Mouse (Mus musculus): ENCODE results near the gene Zbtb16.

Gene Zbtb16

DNA sequence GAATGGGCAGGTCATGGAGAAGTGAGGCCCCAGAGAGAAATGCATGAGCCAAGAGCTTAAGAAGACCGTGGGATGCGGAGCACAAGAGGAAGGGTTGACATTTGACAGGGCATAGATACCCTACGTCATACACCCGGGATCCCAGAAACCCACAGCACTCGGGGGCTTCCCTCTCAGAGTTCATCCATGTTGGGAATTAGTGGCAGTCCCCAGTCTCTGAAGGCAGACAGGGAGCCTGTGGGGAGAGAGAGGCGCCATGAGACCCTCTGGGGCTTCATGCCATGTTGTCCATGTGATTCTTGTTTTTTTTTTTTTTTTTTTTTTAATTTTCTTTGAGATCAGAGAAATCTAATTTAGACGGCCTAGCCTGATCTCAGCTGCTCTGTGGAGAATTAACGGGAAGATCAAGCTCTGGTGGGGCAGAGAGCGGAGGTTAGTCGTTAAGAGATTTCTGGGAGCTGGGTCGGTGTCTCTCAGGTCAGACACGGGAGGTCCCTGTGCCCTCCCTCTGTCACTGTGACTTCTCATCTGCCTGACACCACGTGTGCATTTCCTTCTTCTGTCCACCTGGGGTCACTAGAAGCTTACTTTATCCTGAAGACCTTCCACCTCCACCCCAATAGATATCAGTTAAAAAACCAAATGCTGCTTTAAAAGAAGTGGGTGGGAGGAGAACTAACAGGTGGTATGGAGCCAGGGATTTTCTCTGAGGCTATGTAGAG is 190.9 kb downstream of the Zbtb16 start:
- DNase-seq (ENCODE audit: low spot score), result no peak

DNA sequence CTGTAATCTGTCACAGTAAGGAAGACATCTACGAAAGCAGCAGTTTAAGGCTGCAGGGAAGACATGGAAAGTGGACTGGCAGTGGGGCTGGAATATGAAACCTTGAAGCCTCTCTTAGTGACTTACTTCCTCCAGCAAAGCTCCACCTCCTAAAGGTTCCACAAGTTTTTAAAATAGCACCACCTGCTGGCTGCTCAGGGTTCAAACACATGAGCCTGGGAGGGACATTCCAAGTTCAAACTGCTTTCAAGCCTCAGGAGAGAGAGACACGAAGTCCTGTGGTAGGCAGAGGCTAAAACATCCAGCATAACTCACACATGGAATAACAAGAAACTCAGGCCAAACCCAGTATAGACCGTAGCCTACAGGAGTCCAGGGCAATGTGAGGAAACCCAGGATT is 191.6 kb downstream of the Zbtb16 start:
- DNase-seq (ENCODE audit: low spot score), result no peak

DNA sequence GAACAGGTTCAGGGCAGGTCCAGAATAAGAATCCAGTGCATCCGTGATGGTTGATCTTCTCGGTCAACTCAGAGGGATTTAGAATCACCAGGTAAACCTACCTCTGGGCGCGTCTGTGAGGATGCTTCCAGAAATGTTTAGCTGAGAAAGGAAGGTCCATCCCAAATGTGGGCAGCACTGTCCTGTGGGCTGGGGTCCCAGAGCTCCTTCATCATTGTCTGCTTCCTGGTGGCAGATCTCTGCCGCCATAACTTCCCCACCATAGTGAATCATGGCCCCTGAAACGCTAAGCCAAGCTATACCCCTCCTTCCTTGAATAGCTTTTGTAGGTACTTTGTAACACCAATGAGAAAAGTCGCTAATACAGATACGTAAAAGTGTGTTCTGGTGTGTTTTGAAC is 194.4 kb downstream of the Zbtb16 start:
- no peak for DNase-seq (ENCODE audit: low spot score)

DNA sequence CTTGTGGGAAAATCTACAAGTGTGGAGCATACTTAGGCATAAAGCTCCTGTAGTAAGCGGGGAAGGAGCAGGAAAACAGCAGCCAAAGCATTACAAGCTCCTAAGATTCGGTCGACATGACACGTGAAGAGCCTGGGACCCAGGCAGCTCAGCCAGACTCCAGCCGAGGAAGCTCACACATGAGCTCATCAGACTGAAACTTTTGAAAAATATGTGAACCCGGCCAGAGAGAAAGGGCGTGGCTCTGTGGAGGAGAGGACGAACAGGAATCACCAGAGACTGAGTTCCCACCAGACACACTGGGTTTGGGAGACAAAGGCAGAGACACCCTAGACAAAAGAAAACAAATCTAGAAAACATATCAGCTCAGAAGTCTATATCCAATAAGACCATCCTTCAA is 195.1 kb downstream of the Zbtb16 start:
- DNase-seq (ENCODE audit: low spot score), result no peak

DNA sequence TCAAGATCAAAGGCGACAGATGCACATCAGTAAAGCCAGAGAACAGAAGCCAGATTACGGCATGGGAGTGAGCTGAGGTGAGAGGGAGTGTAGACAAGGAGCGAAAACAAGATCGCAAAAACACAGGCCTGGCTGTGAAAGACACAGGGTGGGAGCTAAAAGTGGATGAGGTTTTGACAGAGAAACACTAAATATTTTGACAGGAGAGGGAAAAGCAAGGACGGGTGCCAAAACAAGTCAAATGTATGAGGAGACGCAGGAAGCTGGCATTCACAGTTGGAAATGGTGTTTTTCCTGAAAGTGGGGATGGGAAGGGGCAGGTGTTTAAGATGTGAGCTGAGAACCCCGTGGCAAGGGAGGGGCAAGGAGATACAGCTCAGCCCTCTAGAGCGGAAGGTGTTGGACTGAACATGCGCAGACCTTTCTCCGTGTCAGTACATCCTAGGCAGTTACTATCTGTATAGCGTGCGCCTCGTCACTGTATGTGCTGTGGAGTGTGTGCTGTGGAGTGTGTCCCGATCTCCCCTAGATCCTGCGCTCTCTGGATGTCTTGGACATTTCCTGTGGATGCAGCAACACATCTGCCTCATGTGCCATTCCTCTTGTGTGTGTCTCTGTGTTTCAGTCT is 197.7 kb downstream of the Zbtb16 start:
- no peak for DNase-seq (ENCODE audit: low spot score)

DNA sequence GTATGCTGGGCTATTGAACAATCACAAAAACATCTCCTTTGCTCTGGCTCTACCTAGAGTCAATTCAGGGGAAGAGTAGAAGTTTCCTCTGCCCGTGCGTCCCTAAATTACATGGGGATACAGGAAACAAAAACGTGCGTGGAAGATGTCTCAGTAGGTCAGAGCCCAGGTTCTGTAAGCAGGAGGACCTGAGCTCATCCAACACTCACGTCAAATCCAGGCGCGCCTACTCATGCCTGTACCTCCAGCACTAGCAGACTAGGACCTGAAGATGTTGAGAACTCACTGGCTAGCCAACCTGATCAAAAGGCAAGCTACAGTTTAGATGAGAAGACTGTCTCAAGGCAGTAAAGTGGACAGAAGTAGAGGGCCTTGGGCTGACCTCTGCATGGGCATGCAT is 198.9 kb downstream of the Zbtb16 start:
- no peak for DNase-seq (ENCODE audit: low spot score)

DNA sequence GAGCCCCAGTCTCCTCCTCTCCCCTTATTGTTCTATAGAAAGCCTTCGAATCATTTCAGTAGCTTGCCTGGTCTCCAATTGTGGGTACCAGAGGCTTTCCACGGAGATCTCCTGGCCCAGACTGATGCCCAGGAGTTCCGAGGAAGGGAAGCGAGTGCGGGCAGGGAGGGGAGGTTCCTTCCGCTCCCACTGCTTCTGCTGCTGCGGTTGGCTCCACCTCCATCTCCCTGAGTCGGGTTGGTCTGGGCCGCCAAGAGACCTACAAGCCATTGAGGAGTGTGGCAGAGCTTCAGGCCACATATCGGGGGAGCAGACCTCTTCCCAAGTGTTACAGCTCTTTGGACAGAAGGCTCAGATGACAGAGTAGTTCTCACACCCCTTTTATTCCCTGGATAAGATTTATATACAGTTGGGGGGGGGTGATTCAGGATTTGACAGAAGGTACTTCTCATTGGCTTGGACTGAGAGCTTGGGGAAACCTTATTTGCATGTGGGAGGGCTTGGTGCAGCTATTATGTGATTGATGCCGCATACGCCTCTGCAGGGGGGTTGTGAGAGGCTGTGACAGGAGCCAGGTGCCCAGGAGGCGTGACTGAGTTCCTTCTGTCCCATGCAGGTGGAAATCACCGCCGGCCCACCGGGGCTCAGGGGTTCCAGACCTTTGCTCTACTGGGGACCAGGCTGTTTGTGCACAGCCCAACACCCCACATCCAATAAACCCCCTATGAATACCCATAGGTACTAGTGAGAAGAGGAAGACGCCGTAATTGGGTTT is 200.3 kb downstream of the Zbtb16 start:
- DNase-seq (ENCODE audit: low spot score), result no peak

DNA sequence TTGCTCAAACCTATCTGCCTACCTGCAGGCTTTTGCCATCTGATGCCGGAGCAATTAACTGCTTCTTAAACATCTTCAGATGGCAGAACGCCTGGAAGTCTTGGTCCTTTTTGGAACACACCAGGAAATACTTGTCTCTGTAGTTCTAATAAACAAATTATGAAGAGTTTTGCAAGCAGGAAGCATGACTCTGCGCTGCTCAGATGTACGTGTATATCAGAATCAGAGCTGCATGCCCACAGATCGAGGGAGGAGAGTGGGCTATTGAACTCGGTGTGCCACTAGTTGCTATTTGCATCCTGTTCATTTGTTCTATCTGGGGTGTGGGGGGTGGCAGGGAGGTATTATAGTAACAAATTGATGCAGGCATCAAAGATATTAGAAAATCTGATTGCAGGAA is 202.9 kb downstream of the Zbtb16 start:
- no peak for DNase-seq (ENCODE audit: low spot score)

DNA sequence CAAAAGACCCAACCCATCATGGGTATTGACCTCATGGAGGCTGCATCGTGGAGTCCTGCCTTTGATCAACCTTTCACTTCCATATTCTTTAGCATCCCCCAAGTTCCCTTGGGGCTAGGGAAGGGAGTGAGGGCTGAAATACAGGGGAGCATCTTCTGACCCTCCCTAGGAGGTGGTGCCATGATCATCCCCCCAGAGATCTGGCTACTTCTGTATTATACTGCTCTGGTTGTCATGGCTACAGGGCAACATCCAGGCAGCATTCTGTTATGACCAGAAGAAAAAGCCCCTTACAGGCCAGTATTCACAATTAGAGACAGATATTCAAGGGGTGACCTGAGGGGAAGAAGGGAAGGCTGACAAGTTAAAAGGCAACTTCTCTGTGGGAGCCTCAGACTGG is 216.8 kb downstream of the Zbtb16 start:
- DNase-seq (ENCODE audit: low spot score), result no peak

DNA sequence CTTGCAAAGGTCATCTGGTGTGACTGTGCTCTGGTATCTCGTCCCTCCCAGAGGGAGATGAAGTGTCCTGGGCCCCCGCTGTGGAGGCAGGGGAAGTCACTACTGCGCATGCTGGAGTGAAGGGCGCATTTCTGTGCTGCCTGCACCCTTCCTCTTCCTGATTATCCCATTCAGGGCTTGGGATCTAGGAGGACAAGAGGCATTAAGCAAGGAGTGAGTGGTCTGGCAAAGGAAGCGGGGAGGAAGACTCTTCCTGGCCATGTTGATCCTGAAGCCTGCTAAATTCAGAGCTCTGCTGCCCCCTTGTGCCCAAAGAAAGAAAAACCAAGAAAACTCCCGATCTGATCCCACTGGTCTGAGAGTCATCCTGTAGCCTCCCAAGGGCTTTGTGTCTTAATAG is 217.4 kb downstream of the Zbtb16 start:
- peak; percentile 38 for DNase-seq (ENCODE audit: low spot score)

DNA sequence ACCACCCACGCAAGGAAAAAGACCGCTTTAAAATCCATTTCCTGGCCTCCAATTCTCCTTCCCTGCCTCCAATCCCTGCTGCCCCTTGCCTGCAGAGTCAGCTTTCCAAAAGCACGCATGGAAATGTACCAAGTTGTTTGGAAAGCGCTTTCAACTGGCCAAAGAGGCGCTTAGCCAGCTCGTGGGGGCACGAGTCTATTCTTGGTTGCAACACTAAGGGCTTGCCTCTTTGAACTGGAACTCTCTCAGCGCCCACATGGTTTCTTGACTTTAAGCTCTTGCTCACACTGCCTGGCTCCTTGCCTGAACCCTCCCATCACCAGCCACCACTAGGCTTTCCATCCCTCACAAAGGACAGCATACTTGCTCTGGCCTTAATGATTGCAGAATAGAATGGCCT is 217.9 kb downstream of the Zbtb16 start:
- DNase-seq (ENCODE audit: low spot score), result peak; percentile 31

DNA sequence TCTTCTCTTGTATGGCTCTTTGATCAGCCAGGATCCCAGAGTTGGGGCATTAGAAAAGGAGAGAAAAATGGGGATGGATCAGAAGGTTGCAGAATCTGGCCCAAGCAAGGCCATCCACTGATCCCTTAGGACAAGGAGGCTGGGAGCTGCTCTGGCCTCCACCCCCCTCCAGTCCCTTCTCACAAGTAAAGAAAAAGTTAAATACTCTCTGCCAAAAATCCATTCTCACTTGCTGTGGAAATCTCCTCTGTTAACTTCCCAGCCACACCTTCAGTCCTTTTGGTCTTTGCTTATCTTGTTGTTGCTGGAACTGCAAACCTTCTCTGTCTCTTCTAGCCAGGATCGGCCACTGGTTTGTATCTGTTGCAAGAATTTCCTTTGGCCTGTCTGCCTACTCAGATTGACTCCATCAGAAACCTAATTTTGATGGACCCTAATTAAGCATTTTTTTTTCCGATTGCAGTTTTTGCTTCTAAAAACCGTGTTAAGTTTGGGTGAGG is 218.5 kb downstream of the Zbtb16 start:
- no peak for DNase-seq (ENCODE audit: low spot score)

DNA sequence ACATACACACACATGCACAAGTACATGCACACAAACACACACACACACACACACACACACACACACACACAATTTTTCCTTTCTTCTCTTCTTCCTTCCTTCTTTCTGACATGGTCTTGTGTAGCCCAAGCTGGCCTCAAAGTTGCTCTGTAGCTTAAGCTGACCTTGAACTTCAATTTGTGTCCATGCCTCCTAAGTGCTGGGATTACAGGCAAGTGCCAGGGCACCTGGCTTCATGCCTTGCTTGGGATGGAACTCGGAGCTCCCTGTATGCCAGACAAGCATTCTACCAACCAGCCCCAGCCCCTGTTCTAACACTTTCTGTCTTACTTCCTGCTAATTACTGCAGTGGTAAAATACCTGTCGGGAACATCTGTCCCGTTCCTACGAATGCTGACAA is 222.8 kb downstream of the Zbtb16 start:
- DNase-seq (ENCODE audit: low spot score), result no peak

DNA sequence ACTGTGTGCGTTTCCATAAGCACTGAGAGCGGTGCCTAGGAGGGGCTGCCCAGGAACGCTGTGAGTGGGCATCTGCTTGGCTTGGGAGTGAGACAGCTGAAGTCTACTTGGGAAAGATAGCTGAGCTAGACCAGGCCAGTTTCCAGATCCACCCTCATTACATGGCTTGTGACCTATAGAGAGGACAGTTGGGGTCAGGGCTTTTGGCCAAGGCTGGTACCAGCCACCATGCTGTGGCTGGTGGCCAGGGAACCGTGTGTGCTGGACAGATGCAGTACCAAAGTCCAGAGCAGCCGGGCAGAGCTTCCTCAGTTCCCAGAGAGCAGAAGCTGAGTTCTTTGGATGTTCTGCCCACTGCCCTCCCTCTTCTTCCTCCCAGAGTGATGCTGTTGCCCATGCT is 223.5 kb downstream of the Zbtb16 start:
- no peak for DNase-seq (ENCODE audit: low spot score)

DNA sequence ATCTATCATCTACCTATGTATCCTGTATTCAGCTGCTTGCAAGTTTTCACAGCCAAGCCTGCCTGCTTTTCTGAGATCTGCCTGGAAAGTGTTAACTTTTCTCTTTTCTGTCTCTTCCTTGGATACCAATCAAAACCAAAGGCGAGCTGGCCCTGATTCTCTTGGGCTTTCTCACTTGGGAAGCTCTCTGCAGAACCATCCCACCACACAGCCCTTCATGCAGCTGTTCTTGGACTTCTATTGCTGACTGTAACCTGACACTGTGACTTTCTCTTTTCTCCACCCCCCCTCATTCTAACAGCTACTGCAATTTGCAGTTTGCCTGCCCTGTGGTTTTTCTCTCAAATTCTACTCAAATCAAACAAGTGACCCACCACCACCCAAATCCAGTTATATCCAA is 225.0 kb downstream of the Zbtb16 start:
- DNase-seq (ENCODE audit: low spot score), result no peak

DNA sequence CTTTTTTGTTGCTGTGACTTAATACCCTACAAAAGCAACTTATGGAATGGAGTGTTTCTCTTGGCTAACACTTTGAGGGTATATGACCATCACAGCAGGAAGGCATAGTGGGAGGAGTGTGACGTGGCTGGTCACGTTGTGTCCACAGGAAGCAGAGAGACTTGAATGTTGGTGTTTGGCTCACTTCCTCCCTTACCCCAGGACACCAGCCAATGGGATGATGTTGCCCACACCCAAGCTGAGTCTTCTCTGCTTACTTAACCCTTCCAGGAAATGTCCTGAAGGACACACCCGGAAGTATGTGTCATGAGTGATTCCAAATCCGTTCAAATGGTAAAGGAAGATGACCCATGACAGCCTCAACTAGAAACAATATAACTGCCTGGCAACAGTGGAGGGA is 226.3 kb downstream of the Zbtb16 start:
- DNase-seq (ENCODE audit: low spot score), result no peak

DNA sequence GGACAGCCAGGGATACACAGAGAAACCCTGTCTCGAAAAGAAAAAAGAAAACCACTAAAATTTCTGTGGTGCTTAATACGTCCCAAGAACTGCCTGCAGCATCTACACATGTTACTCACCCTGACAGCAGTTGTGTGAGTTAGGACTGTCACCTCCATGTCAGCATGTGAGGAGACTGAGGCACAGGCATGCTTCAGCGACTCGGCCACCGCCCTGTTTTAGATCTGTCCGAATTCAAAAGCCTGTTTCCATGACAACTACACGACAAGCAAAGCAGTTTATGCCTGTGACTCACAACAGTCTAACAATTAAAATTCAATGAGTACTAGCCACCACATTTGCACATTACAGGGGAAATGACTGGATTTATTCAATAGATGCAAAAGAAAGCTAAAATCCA is 228.6 kb downstream of the Zbtb16 start:
- no peak for DNase-seq (ENCODE audit: low spot score)

DNA sequence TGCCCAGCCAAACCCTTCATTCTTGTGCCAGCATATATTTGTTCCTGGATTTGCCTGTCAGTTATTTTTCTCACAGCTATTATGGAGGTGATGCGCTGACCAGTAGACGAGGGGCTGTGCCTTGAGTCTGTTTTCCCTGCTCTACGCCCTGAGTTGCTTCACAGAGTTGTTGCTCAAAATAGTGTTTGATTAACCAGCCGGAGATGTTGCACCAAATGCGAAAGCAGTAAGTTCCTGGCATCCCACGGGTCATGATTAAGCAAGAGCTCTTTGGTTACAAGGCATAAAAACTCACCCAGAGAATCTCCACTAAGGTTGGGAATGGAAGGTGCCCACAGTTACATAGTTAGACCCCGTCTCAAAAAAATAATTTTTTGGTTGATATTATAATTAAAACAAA is 229.9 kb downstream of the Zbtb16 start:
- no peak for DNase-seq (ENCODE audit: low spot score)

DNA sequence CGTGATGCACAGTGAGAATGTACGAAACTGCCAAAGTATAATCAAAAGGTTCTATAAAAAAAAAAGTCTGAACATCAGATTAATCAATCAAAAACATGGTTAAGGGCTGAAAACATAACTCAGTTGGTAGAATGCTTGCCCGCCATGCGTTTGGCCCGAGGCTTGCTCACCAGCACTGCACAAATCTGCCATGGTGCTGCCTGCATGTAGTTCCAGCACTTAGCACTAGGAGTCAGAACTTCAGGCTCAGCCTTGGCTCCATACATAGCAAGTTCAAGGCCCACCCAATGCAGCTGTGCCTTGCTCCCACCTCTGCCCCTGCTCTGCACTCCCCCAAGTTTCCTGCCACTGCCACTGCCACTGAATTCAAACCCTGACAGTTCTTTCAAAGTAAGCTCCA is 230.3 kb downstream of the Zbtb16 start:
- no peak for DNase-seq (ENCODE audit: low spot score)

DNA sequence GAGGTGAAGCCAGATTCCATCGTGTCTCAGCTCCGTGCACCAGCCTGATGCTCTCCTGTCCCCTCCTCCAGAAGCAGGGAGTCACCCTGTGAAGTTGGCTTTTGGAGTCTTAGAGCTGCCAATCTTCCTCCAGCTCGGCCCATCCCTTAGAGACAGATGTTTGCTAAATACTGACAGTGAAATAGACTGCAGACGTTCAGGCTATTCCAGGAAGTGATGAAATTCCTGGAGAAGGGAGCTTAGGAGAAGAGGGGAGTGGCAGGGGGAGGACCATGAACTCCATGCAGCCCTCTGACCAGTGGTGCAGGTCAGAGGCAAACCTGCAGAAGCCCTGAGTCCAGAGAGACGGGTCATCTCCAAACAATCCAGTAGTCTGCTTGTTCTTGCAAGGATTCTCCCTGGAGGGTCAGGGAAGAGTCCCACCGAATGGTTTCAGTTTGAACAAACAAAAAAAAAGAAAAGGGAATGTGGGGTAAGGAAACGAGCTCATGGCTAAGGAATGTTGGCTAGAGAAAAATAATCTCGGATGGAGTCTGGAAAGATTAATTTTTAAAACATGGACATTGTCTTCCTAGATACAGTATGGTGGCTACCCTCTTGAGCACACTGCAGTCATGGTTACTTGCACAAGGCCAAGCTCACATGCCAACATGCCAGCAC is 231.0 kb downstream of the Zbtb16 start, which contains the start of gene Nnmt:
Nnmt (minus strand) TSS at position 215 of the 660 bp plus-strand sequence.
- DNase-seq (ENCODE audit: low spot score), result no peak
